Mouse (Mus musculus) E14TG2a.4 (cell line): ENCODE measurements around the gene Neurl3.
A peak's percentile ranks its signal among the peaks of the same experiment; 100 is the strongest.

Experiments
- CTCF ChIP-seq: conservative IDR thresholded peaks from 2 replicates; pipeline ENCODE4 v1.5.1; 2014; ENCODE audit warnings: low read length
- NANOG ChIP-seq: IDR thresholded peaks from 2 replicates; pipeline ENCODE4 v1.6.1; 2014; ENCODE audit warnings: borderline replicate concordance, low read length, mixed read lengths
- POU5F1 ChIP-seq: IDR thresholded peaks from 2 replicates; pipeline ENCODE4 v1.6.1; 2014; ENCODE audit warnings: low read length, borderline replicate concordance

DNA sequence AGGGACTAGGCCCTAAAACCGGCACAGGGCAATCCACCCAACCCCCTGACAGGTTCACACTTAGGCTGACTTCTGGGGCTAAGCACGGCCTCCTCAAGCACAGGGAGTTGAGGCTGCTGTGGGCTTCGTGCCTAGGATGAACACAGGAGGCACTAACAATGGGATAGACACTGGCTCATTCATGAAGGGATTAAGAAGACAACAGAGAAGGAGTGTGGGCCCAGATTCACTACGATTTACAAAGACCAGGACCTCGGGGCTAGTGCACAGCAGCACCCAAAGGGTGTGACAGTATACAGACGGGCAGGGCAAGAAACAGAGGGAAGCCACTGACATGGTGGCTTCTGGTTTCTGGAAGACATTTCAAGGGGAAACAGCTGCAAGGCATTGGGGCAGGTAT, 34.3 kb downstream of the Neurl3 start:
- no peak for TF ChIP-seq CTCF
- peak; percentile 24; the same call in 1 of the 2 replicates for TF ChIP-seq NANOG
- no peak for TF ChIP-seq POU5F1
